In the genomic region with DNA sequence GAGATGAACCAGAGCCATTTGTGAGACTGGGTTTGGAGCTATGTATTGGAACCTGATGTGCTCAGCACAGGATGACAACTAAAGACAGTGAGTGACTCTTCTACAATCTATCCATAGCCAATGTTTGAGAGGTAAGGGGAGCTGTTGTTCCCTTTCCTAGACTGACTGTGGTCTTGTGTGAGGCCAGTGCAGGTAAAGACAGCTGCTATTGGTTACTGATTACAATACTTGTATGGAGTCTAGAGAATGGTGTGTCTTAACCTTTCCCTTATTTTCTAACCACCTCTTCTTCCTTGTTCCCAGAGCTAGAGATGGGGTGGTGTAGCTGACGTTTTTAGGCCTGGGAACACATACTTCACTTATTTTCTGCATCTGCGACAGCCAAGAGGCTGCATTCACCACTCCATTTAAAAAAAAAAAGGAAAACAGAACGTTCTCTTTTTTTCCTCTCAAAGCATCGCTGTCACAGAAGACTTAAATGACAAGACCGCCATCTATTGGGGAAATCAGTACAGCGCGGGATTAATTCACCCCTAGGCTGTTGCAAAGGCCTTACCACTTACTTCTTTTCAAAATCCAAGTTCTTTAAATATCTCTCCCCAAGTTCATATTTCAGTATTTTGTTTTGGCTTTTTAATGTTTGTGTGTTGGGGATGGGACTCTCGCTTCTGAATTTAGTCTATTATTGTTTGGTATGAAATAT, we compare ENCODE assay signal across 1 mouse cellular context.
TF ChIP-seq lines count a peak whose summit lies in the region.

No protein-coding gene starts in this region.

TF ChIP-seq in CH12.LX, 34 proteins besides CTCF, POLR2A, EP300 and RAD21 (continued from another document):
- peak; percentile 98 for TF ChIP-seq ZNF384 (IDR thresholded peaks at IDR 0.05; ENCODE audit: low read depth, low read length)
- TF ChIP-seq HCFC1 (IDR thresholded peaks at IDR 0.05; ENCODE audit: low read depth, low read length) = peak; percentile 33; the same call in 1 of the 2 replicates
- TF ChIP-seq ZC3H11A (IDR thresholded peaks at IDR 0.05; ENCODE audit: low read depth, low read length) = peak; percentile 38; the same call in 1 of the 2 replicates
